Mouse (Mus musculus) thymus, adult 2 months (tissue): Measurements from ENCODE around the gene Cass4. TPM values are rescaled to one million over a fixed set of nuclear protein-coding genes. Genes with fewer than 3 reads are reported as not detected.

ENCODE experiments used
- DNase-seq: peaks from one replicate; pipeline ENCODE4 v3.0.0; 2021
- H3K27ac ChIP-seq: fragments of 200-500 bp; 2 replicates; pipeline ENCODE4 v1.5.1; 2012; ENCODE audit warnings: low read length, control low read depth; ENCODE audit not compliant: control insufficient read depth, insufficient read depth
- H3K27me3 ChIP-seq: fragments of 200-500 bp; 2 replicates; pipeline ENCODE4 v1.6.1; 2012; ENCODE audit warnings: mild to moderate bottlenecking, low read length, moderate library complexity, mixed read lengths; ENCODE audit not compliant: control insufficient read depth, insufficient read depth
- H3K36me3 ChIP-seq: fragments of 200-500 bp; 2 replicates; pipeline ENCODE4 v1.6.1; 2012; ENCODE audit warnings: mild to moderate bottlenecking, low read length, moderate library complexity; ENCODE audit not compliant: control insufficient read depth, insufficient read depth
- H3K4me1 ChIP-seq: fragments of 200-500 bp; replicated peaks from 2 replicates; pipeline ENCODE4 v1.6.1; 2012; ENCODE audit warnings: low read length; ENCODE audit not compliant: control insufficient read depth, insufficient read depth
- H3K4me3 ChIP-seq: fragments of 200-500 bp; 2 replicates; pipeline ENCODE4 v1.5.1; 2012; ENCODE audit warnings: mild to moderate bottlenecking, low read length, control low read depth, moderate library complexity; ENCODE audit not compliant: control insufficient read depth, insufficient read depth
- CTCF ChIP-seq: fragments of 200-500 bp; IDR thresholded peaks from 2 replicates; pipeline ENCODE4 v1.5.1; 2012; ENCODE audit warnings: mild to moderate bottlenecking, control low read depth, low read length, moderate library complexity, borderline replicate concordance; ENCODE audit not compliant: control insufficient read depth, poor library complexity, insufficient read depth; ENCODE audit errors: extremely low read depth
- POLR2A ChIP-seq: fragments of 200-500 bp; IDR thresholded peaks from 2 replicates; pipeline ENCODE4 v1.6.1; 2012; ENCODE audit warnings: mild to moderate bottlenecking, low read length, control low read depth, moderate library complexity; ENCODE audit not compliant: control insufficient read depth, poor library complexity, insufficient read depth; ENCODE audit errors: extremely low read depth
- WGBS: fragments of 180-500 bp; shearing (Covaris S2); methylation state at CpG from one replicate; pipeline ENCODE4 v1.1.7; 2018; 5-methylcytosine and 5-hydroxymethylcytosine counted together
- polyA plus RNA-seq: library from polyadenylated mRNA; depleted of rRNA; stranded (reverse); fragments of >200 nt; gene quantifications from 2 replicates; pipeline ENCODE4 v1.2.3, GENCODE M21; 2012

Cass4 gene
- polyA plus RNA-seq, 1 experiment: 2.2 TPM

DNA sequence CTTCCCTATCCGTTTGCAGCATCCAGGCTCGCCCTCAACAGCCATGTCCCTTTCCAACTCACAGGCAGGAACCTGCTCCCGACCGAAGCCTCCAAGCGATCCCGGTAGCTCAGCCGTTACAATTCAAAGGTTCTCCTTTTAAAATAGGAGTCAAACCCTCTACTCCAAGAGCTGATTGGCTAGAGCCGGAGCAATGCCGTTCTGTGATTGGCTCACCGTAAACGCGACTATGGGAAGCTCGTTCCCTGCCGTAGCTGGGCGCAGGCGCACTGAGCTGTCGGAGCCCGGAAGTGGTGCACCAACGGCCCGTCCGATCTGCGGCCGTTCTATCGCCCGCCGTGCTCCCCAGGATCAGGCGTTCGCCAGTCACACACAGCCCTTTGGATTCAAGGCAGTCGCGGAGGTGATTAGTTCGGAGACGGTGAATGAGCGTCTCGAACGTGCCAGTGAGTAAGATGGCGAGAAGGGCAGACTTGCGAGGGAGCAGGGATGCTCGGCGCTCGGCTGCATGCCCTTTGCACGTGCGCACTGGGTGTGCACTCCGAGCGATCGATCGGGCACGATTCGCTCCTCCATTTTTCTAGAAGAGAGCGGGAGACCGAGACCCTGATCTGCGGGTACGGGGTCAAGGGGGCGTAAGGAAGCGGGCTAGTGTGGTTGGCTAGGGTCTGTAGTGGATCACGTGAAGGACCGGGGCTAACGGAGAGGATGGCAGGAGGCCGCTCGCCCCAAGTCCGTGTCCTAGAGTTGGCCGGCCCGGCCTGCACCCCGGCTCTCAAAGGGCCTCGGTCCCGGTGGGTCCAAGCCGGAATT is 23.0 kb upstream of the Cass4 start, which contains the start of the genes Aurka and Cstf1:
Gene Aurka, minus strand, starts transcription at position 125 of the 813 bp plus-strand sequence.
Gene Cstf1, plus strand, starts transcription at position 271 of the 813 bp plus-strand sequence.
- WGBS: under 1% methylated on average over 66 of the region's 66 CpGs
- TF ChIP-seq CTCF (peak; percentile 12; the same call in 1 of the 2 replicates), POLR2A (peak; percentile 46)
- H3K4me1 ChIP-seq: peaks cover 9% of the 10 kb centered on the region

DNA sequence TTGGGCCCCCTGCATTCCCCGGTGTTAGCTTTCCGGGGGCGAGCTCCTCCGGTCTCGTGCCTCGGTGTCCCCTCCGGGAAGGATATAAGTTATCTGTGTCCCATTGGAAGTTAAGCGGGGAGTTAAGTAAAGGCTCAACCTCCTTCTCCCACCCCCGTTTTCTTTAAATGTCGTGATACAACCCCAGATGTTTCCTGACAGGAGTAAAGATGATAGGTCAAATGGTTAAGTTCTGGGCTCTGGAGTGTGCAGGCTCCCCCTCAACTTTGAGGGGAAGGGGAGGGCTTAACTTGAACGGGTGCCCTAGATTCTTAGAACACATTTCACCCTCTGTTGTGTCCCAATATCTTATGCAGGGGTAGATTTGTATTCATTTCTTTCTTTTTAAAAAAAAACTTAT is 22.3 kb upstream of the Cass4 start:
- under 1% methylated on average over 11 of the region's 11 CpGs for WGBS
- Histone ChIP-seq H3K27me3 (no peaks in the 10 kb centered on the region), H3K27ac (peak overlapping the region; percentile 39), H3K36me3 (peaks cover 39% of the 10 kb centered on the region), H3K4me1 (peaks cover 9% of the 10 kb centered on the region), H3K4me3 (peak overlapping the region; percentile 77)
- TF ChIP-seq CTCF: no peak
- no peak for TF ChIP-seq POLR2A
- DNase-seq: no peak

More for the DNA sequence above, 23.0 kb upstream of the Cass4 start, which contains the start of the genes Aurka and Cstf1:
- DNase-seq: peak; percentile 94
- Histone ChIP-seq H3K36me3 (peaks cover 34% of the 10 kb centered on the region), H3K27me3 (no peaks in the 10 kb centered on the region), H3K4me3 (peak within 1 kb of the TSS; percentile 77), H3K27ac (peak within 1 kb of the TSS; percentile 41)

DNA sequence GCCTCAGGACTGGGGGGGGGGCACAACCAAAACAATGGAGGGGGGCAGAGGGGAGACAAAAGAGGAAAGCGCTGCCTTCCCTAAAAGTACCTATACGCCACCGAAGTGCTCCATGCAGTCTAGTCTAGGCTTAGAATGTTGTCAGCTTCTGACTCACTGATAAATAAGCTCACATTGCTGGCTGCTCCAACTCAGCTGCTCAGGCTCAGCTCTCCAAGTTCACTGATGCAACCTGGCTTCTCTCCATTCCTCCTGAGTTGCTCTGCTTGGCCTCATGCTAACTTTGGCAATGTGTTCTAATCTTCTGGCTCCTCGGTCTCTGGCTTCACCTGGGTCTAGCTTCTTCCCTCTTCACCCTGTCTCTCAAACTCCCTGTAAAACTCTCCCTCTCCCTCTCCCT is 17.0 kb upstream of the Cass4 start:
- TF ChIP-seq POLR2A (no peak), CTCF (no peak)
- peaks cover 71% of the 10 kb centered on the region for H3K36me3 ChIP-seq
- WGBS: 96% methylated on average over 4 of the region's 4 CpGs

GRCm38 (mm10) chr2:172376999-172377515 is 16.5 kb upstream of the Cass4 start:
- Histone ChIP-seq H3K27ac (no peak overlapping the region), H3K4me1 (peaks cover 22% of the 10 kb centered on the region), H3K27me3 (no peaks in the 10 kb centered on the region), H3K4me3 (no peak overlapping the region), H3K36me3 (peaks cover 71% of the 10 kb centered on the region)
- DNase-seq: no peak
- 85% methylated on average over 5 of the region's 5 CpGs for WGBS
- no peak for TF ChIP-seq POLR2A
- TF ChIP-seq CTCF: no peak

More for the DNA sequence above, 17.0 kb upstream of the Cass4 start:
- no peak overlapping the region for H3K27ac ChIP-seq
- H3K4me1 ChIP-seq: peaks cover 18% of the 10 kb centered on the region
- no peaks in the 10 kb centered on the region for H3K27me3 ChIP-seq
- no peak for DNase-seq
- no peak overlapping the region for H3K4me3 ChIP-seq

DNA sequence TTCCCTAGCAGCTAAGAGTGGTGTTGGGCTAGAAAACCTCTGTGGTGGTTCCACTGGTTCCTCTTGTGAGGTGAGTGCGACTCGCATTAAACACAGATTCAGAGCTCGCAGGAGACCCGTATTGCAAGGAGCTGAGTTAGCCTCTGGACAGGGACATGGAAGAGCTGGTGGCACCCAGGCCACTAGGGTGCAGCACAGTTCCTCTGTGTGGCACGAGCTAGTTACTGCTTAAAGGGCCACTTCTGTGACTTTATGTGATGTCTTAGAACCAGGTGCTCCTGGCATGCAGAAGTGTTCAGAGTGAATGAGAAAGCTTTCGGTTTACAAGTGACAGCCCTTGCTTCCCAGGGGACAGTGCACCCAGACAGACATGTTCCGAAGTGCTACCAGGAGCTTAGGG is 15.3 kb upstream of the Cass4 start:
- Histone ChIP-seq H3K4me3 (no peak overlapping the region), H3K36me3 (peaks cover 66% of the 10 kb centered on the region), H3K4me1 (peaks cover 33% of the 10 kb centered on the region), H3K27me3 (no peaks in the 10 kb centered on the region), H3K27ac (no peak overlapping the region)
- TF ChIP-seq CTCF: peak; percentile 81
- TF ChIP-seq POLR2A: no peak
- DNase-seq: peak; percentile 83
- WGBS: 41% methylated on average over 7 of the region's 7 CpGs

DNA sequence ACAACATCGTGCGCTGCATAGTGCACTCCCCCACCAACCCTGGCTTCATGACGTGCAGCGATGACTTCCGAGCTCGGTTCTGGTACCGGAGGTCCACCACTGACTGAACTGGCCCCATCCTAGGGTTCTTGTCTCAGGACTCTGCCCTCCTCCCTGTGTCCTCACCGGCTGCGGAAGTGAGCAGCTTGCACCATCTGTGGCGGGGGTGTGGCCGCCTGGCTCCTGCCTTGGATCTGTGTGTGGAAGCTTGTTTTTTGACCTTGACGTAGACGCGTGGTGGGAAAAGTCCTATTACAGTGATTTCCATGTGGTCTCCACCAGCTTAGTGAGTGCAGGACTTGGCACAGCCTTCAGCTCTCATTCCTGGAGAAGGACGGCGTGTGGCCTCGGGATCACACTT is 13.1 kb upstream of the Cass4 start:
- H3K27me3 ChIP-seq: no peaks in the 10 kb centered on the region
- H3K4me3 ChIP-seq: no peak overlapping the region
- TF ChIP-seq POLR2A (no peak), CTCF (no peak)
- no peak for DNase-seq
- H3K4me1 ChIP-seq: peaks cover 33% of the 10 kb centered on the region
- WGBS: 96% methylated on average over 17 of the region's 17 CpGs
- peak overlapping the region; percentile 99 for H3K27ac ChIP-seq
- H3K36me3 ChIP-seq: peaks cover 45% of the 10 kb centered on the region
